Mouse (Mus musculus): ENCODE measurements around the gene Scrt2.

DNA sequence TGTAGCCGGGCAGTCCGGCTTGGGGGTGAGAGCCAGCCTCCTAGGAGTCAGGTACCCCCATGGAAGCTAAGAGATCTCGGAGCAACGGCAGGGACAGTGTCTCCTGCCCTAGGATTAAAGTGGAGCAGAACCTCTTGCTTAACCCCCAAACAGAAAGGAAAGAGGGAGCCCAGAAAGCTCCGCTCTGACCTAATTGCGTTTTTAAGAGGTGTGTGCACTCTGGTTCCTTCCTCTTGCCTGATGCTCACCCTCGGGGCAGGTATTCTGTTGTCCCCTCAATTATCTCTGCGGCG lies 62.8 kb downstream of the Scrt2 start:
- TF ChIP-seq CTCF (IDR thresholded peaks at IDR 0.05; ENCODE audit: low read depth, low read length) = no peak
- TF ChIP-seq POLR2AphosphoS5 (IDR thresholded peaks at IDR 0.05; ENCODE audit: insufficient replicate concordance, low read depth, low read length) = no peak
- TF ChIP-seq GATA2 (IDR thresholded peaks at IDR 0.05; ENCODE audit: borderline replicate concordance, low read depth, low read length) = no peak
- TF ChIP-seq GATA1 (IDR thresholded peaks at IDR 0.05; ENCODE audit: borderline replicate concordance, low read length) = no peak
- TF ChIP-seq TAL1 (conservative IDR thresholded peaks at IDR 0.05; ENCODE audit: low read depth, low read length) = no peak
